Mouse (Mus musculus): ENCODE measurements around the gene Ppm1h. TPM values are rescaled to one million over a fixed set of nuclear protein-coding genes. Genes with fewer than 3 reads are reported as not detected.

The Ppm1h gene
- polyA plus RNA-seq, 1 experiment from 2014 or later, result 6.5 TPM

- Histone ChIP-seq H3K27me3 (no peaks in the 10 kb centered on the region), H3K9ac (no peak overlapping the region), H3K4me3 (no peak overlapping the region), H3K36me3 (ENCODE audit: poor library complexity, severe bottlenecking) (no peaks in the 10 kb centered on the region), H3K4me1 (no peaks in the 10 kb centered on the region; the same call in 1 of the 2 replicates), H3K9me3 (replicated peaks) (no peaks in the 10 kb centered on the region), H3K4me2 (no peak overlapping the region), H3K27ac (no peak overlapping the region)
- 90% methylated on average over 3 of the region's 3 CpGs for WGBS
- ATAC-seq, result no peak
Observed at GRCm38 (mm10) chr10:122777939-122778655, 99.5 kb downstream of the Ppm1h start.

- no peak for ATAC-seq
Observed at GRCm38 (mm10) chr10:122779351-122779750, 100.8 kb downstream of the Ppm1h start.

GRCm38 (mm10) chr10:122782755-122783154 is 104.2 kb downstream of the Ppm1h start:
- no peaks in the 10 kb centered on the region for H3K27me3 ChIP-seq
- H3K36me3 ChIP-seq (ENCODE audit: poor library complexity, severe bottlenecking), result no peaks in the 10 kb centered on the region
- no peak overlapping the region for H3K27ac ChIP-seq
- no peak overlapping the region for H3K4me2 ChIP-seq
- H3K4me1 ChIP-seq, result no peaks in the 10 kb centered on the region; the same call in 1 of the 2 replicates
- peak; percentile 45; the same call in 1 of the 2 replicates for ATAC-seq
- 26% methylated on average over 3 of the region's 4 CpGs for WGBS
- H3K9me3 ChIP-seq (replicated peaks), result no peaks in the 10 kb centered on the region
- H3K9ac ChIP-seq, result no peak overlapping the region
- no peak overlapping the region for H3K4me3 ChIP-seq

More at GRCm38 (mm10) chr10:122779351-122779750, 100.8 kb downstream of the Ppm1h start:
- Histone ChIP-seq H3K4me1 (no peaks in the 10 kb centered on the region; the same call in 1 of the 2 replicates), H3K4me2 (no peak overlapping the region), H3K4me3 (no peak overlapping the region), H3K27ac (no peak overlapping the region), H3K36me3 (ENCODE audit: poor library complexity, severe bottlenecking) (no peaks in the 10 kb centered on the region), H3K27me3 (no peaks in the 10 kb centered on the region), H3K9ac (no peak overlapping the region), H3K9me3 (replicated peaks) (no peaks in the 10 kb centered on the region)
- WGBS, result 27% methylated on average over 12 of the region's 12 CpGs

GRCm38 (mm10) chr10:122789648-122790170 is 111.1 kb downstream of the Ppm1h start:
- no peak overlapping the region for H3K9ac ChIP-seq
- no peak overlapping the region for H3K27ac ChIP-seq
- no peaks in the 10 kb centered on the region for H3K27me3 ChIP-seq
- H3K4me1 ChIP-seq, result peaks cover 18% of the 10 kb centered on the region
- no peaks in the 10 kb centered on the region for H3K36me3 ChIP-seq (ENCODE audit: poor library complexity, severe bottlenecking)
- 34% methylated on average over 12 of the region's 12 CpGs for WGBS
- no peak for ATAC-seq
- H3K4me2 ChIP-seq, result no peak overlapping the region
- H3K9me3 ChIP-seq (replicated peaks), result no peaks in the 10 kb centered on the region
- H3K4me3 ChIP-seq, result no peak overlapping the region

- 1% methylated on average over 21 of the region's 21 CpGs for WGBS
- ATAC-seq, result peak; percentile 71
Observed at GRCm38 (mm10) chr10:122792021-122792966, 113.7 kb downstream of the Ppm1h start.

GRCm38 (mm10) chr10:122793193-122793592 is 114.6 kb downstream of the Ppm1h start:
- Histone ChIP-seq H3K4me2 (no peak overlapping the region), H3K27ac (no peak overlapping the region), H3K9me3 (replicated peaks) (no peaks in the 10 kb centered on the region), H3K27me3 (no peaks in the 10 kb centered on the region), H3K9ac (no peak overlapping the region), H3K4me3 (no peak overlapping the region), H3K36me3 (ENCODE audit: poor library complexity, severe bottlenecking) (no peaks in the 10 kb centered on the region), H3K4me1 (peaks cover 18% of the 10 kb centered on the region)
- WGBS, result 32% methylated on average over 11 of the region's 11 CpGs
- 0 out of 2 replicates have a peak, but pooled peaks have one; percentile 33 for ATAC-seq

More at GRCm38 (mm10) chr10:122792021-122792966, 113.7 kb downstream of the Ppm1h start:
- Histone ChIP-seq H3K9me3 (replicated peaks) (no peaks in the 10 kb centered on the region), H3K4me3 (peak overlapping the region; percentile 16), H3K27me3 (no peaks in the 10 kb centered on the region), H3K4me2 (peak overlapping the region; percentile 50), H3K4me1 (peaks cover 18% of the 10 kb centered on the region), H3K36me3 (ENCODE audit: poor library complexity, severe bottlenecking) (no peaks in the 10 kb centered on the region), H3K27ac (0 out of 2 replicates have a peak overlapping the region, but pooled peaks have one; percentile 3), H3K9ac (peak overlapping the region; percentile 54)

GRCm38 (mm10) chr10:122794187-122794850 is 115.8 kb downstream of the Ppm1h start:
- WGBS, result 32% methylated on average over 20 of the region's 20 CpGs
- no peak overlapping the region for H3K9ac ChIP-seq
- peaks cover 18% of the 10 kb centered on the region for H3K4me1 ChIP-seq
- no peak overlapping the region for H3K4me3 ChIP-seq
- H3K9me3 ChIP-seq (replicated peaks), result no peaks in the 10 kb centered on the region
- H3K27ac ChIP-seq, result no peak overlapping the region
- no peaks in the 10 kb centered on the region for H3K27me3 ChIP-seq
- 0 out of 2 replicates have a peak overlapping the region, but pooled peaks have one; percentile 13 for H3K4me2 ChIP-seq
- H3K36me3 ChIP-seq (ENCODE audit: poor library complexity, severe bottlenecking), result no peaks in the 10 kb centered on the region
- ATAC-seq, result peak; percentile 58; the same call in 1 of the 2 replicates

- 86% methylated on average over 6 of the region's 6 CpGs for WGBS
- H3K36me3 ChIP-seq (ENCODE audit: poor library complexity, severe bottlenecking), result no peaks in the 10 kb centered on the region
- no peak for ATAC-seq
Observed at GRCm38 (mm10) chr10:122797955-122798354, 119.4 kb downstream of the Ppm1h start.

GRCm38 (mm10) chr10:122800003-122800731 is 121.6 kb downstream of the Ppm1h start:
- H3K27me3 ChIP-seq, result no peaks in the 10 kb centered on the region
- H3K27ac ChIP-seq, result no peak overlapping the region
- no peak for ATAC-seq
- H3K4me2 ChIP-seq, result no peak overlapping the region
- H3K4me3 ChIP-seq, result no peak overlapping the region
- H3K9me3 ChIP-seq (replicated peaks), result peaks cover 5% of the 10 kb centered on the region; the same call in 1 of the 2 replicates
- no peak overlapping the region for H3K9ac ChIP-seq
- H3K36me3 ChIP-seq (ENCODE audit: poor library complexity, severe bottlenecking), result no peaks in the 10 kb centered on the region
- 87% methylated on average over 19 of the region's 19 CpGs for WGBS
- peaks cover 10% of the 10 kb centered on the region for H3K4me1 ChIP-seq

More at GRCm38 (mm10) chr10:122797955-122798354, 119.4 kb downstream of the Ppm1h start:
- H3K27me3 ChIP-seq, result no peaks in the 10 kb centered on the region
- H3K4me3 ChIP-seq, result no peak overlapping the region
- no peak overlapping the region for H3K27ac ChIP-seq
- H3K9me3 ChIP-seq (replicated peaks), result no peaks in the 10 kb centered on the region
- peaks cover 9% of the 10 kb centered on the region for H3K4me1 ChIP-seq
- H3K9ac ChIP-seq, result no peak overlapping the region
- H3K4me2 ChIP-seq, result no peak overlapping the region

- Histone ChIP-seq H3K9ac (no peak overlapping the region), H3K27me3 (no peaks in the 10 kb centered on the region), H3K4me3 (no peak overlapping the region), H3K36me3 (ENCODE audit: poor library complexity, severe bottlenecking) (no peaks in the 10 kb centered on the region), H3K4me2 (no peak overlapping the region), H3K9me3 (replicated peaks) (peaks cover 5% of the 10 kb centered on the region; the same call in 1 of the 2 replicates), H3K27ac (no peak overlapping the region), H3K4me1 (peaks cover 10% of the 10 kb centered on the region)
- ATAC-seq, result no peak
- 89% methylated on average over 4 of the region's 4 CpGs for WGBS
Observed at GRCm38 (mm10) chr10:122800732-122801110, 122.2 kb downstream of the Ppm1h start.

GRCm38 (mm10) chr10:122802218-122802617 is 123.7 kb downstream of the Ppm1h start:
- H3K27ac ChIP-seq, result no peak overlapping the region
- 48% methylated on average over 28 of the region's 30 CpGs for WGBS
- peak overlapping the region; percentile 37 for H3K9ac ChIP-seq
- peak overlapping the region; percentile 54 for H3K4me2 ChIP-seq
- ATAC-seq, result no peak
- H3K9me3 ChIP-seq (replicated peaks), result peaks cover 5% of the 10 kb centered on the region; the same call in 1 of the 2 replicates
- no peaks in the 10 kb centered on the region for H3K36me3 ChIP-seq (ENCODE audit: poor library complexity, severe bottlenecking)
- peak overlapping the region; percentile 22 for H3K4me3 ChIP-seq
- no peaks in the 10 kb centered on the region for H3K27me3 ChIP-seq
- H3K4me1 ChIP-seq, result peaks cover 11% of the 10 kb centered on the region
